Mouse (Mus musculus) layer of hippocampus, postnatal 14 days (tissue): Measurements from ENCODE around the gene Gorasp2. TPM values are rescaled to one million over a fixed set of nuclear protein-coding genes. Genes with fewer than 3 reads are reported as not detected.
A peak's percentile ranks its signal among the peaks of the same experiment; 100 is the strongest.

ENCODE experiments used
- DNase-seq, 2 experiments: peaks; one replicate each; pipeline ENCODE4 v3.0.0; 2021 to 2022; ENCODE audit warnings: low spot score in 2 of 2, mixed read lengths in 1 of 2
- total RNA-seq, 2 experiments: library from RNA; stranded (reverse); gene quantifications; 2 replicates each; pipeline ENCODE4 v1.2.3; 2021

The Gorasp2 gene
- total RNA-seq, 2 experiments from 2014 or later = 95.0 to 103 TPM

GRCm38 (mm10) chr2:70651820-70652219 is 9.6 kb upstream of the Gorasp2 start:
- DNase-seq = no peak

- peak; percentile 21 to 51 for DNase-seq
Observed at GRCm38 (mm10) chr2:70657083-70657482, 4.3 kb upstream of the Gorasp2 start.

- no peak for DNase-seq
Observed at GRCm38 (mm10) chr2:70661715-70662495, 529 bp downstream of the Gorasp2 start, which contains the start of gene Gm26558. Gm26558 (minus strand) TSS chr2:70662108.

DNA sequence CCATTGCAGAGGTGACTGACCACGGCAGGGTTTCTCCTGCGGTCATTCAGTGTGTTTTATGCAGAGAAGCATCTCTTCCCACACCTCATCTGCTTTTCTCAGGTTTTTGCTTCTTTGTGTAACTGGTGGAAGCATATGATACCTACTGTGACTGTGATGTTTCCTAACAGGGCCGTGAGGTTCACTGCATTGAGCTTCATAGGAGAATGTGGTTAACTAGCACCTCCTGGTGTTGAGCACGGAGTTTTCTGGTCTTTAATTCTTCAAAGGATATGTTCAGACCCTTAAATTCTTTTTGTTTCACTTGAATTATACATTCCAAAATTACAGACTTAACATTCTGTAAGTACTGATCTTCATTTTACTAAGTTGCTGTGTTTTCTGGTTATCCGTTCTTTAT is 2.4 kb downstream of the Gorasp2 start:
- no peak for DNase-seq

- DNase-seq = no peak
Observed at GRCm38 (mm10) chr2:70667016-70667415, 5.6 kb downstream of the Gorasp2 start.

DNA sequence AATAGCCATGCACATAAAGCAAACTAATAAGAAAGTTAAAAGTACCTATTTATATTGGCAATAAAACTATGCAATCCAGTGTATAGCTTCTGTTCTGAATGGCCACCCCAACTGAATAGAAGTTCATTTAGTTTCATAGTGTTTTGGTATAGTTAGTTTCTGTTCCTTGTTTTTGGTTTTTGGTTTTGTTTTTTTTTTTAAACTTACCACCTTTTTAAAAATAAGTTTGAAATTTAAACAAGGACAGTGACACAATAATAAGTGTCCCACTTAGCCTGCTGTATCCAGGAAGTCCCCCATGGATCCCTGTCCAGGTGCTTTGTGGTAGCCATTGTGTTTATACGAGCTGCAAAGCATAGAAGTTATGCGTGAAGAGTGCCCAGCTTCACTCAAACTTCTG is 7.9 kb downstream of the Gorasp2 start:
- no peak for DNase-seq

- DNase-seq = no peak
Observed at GRCm38 (mm10) chr2:70669896-70670295, 8.5 kb downstream of the Gorasp2 start.

GRCm38 (mm10) chr2:70672476-70672875 is 11.1 kb downstream of the Gorasp2 start:
- DNase-seq = no peak

DNA sequence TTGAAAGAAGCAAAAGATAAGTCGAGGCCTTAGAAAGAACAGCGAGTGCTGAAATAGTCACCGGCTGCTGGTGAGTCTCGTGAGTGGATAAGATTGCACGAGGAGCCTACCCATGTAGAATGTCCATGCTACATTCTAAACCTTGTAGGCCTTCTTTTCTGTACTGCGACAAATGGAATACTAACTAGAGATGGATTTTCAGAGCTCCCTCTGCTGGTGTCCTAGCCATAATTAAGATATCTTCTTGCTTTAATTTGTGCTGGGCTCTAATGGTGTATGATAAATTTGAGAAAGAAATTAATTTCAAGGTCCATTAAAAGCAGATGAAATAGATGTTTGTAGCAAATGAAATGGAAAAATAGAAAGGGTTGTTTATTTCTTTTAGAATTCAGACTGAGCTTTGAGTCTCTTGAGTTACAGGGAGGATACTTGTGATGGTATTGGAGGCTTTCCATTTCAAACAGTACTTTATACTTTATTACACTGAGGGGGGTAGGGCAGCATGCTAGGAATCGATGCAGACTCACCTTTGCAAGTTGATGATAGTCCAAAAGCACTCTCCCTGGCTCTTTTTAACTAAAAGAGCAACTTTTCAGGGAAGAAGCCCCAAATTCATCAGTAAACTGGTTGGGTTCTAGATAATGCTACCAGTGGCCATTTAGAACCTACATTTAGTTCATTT is 12.2 kb downstream of the Gorasp2 start:
- DNase-seq = no peak

- DNase-seq = no peak
Observed at GRCm38 (mm10) chr2:70682324-70682723, 20.9 kb downstream of the Gorasp2 start.

- no peak for DNase-seq
Observed at GRCm38 (mm10) chr2:70688454-70689078, 27.2 kb downstream of the Gorasp2 start.

GRCm38 (mm10) chr2:70690195-70690594 is 28.8 kb downstream of the Gorasp2 start:
- DNase-seq = no peak

GRCm38 (mm10) chr2:70695712-70696111 is 34.3 kb downstream of the Gorasp2 start:
- no peak for DNase-seq

- no peak for DNase-seq
Observed at GRCm38 (mm10) chr2:70700851-70701250, 39.5 kb downstream of the Gorasp2 start.

GRCm38 (mm10) chr2:70701571-70701970 is 40.2 kb downstream of the Gorasp2 start:
- no peak for DNase-seq

GRCm38 (mm10) chr2:70702403-70702802 is 41.0 kb downstream of the Gorasp2 start:
- no peak for DNase-seq

DNA sequence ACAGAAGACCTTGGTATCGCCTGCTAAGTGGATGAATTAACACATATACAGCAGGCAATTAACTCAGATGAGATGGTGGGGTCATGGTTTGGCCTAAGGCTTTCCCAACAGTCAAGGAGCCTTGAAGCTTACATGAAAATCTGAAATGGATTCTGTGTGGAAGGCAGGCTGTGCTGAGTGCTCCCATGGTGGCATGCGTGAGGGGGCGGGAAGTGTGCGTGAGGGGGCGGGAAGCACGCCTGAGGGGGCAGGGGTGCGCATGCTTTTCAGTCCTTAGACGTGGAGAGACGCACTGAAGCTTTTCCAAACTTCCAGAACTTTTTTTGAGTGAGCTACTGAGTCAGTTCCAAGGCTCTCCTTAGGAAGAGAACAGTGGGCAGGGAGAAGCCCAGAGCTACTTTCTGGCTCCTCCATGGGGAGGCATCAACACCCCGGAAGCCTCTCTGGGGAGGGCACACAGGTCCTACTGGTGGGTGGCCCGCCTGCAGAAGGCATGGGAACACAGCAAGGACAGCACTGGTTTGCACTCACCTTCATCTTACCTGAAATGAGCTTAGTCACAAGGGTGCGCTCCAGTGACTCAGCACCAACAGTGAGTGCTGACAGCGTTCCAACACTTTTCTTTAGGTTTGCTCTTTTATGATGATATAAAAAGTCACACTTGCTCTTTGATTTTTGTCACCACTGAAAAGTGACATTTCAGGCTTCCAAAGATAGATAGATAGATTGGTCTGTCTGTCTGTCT is 47.8 kb downstream of the Gorasp2 start:
- no peak for DNase-seq

- no peak for DNase-seq
Observed at GRCm38 (mm10) chr2:70710236-70710635, 48.9 kb downstream of the Gorasp2 start.

GRCm38 (mm10) chr2:70710878-70711277 is 49.5 kb downstream of the Gorasp2 start:
- no peak for DNase-seq

GRCm38 (mm10) chr2:70723610-70724243 is 62.4 kb downstream of the Gorasp2 start:
- no peak for DNase-seq

GRCm38 (mm10) chr2:70727089-70727488 is 65.7 kb downstream of the Gorasp2 start:
- no peak for DNase-seq
